In genomic region chr15:3232168-3232835, GRCm38 (mm10) we compare ENCODE assay signal across 9 mouse cellular contexts. TPM values are rescaled to one million over a fixed set of nuclear protein-coding genes. Genes with fewer than 3 reads are reported as not detected.
A peak's percentile ranks its signal among the peaks of the same experiment; 100 is the strongest.
DNase-seq lines count a peak whose midpoint lies in the region; ATAC-seq lines count a peak whose summit lies in the region.
"Had no signal": no experiment of that assay in that cellular context is flagged by ENCODE, and none has a peak within 500 bp of the region (broad histone marks: within the 10 kb centered on the region; RNA-seq: fewer than 3 reads in every experiment).

No protein-coding gene starts in this region.

- no peaks in the 10 kb centered on the region for H3K27me3 ChIP-seq in hindbrain, embryonic 15.5 days
- H3K27me3 ChIP-seq in liver, embryonic 16.5 days (ENCODE audit: control insufficient read depth, insufficient read depth, low read depth, low read length), result no peaks in the 10 kb centered on the region
- H3K27me3 ChIP-seq: stomach, embryonic 15.5 days had no signal

- peak; percentile 42; the same call in 1 of the 2 replicates for ATAC-seq in hindbrain, embryonic 15.5 days (ENCODE audit: low FRiP score, low read depth)
- ATAC-seq in liver, embryonic 16.5 days (ENCODE audit: low read depth), result 0 out of 2 replicates have a peak, but pooled peaks have one; percentile 10

- 14% methylated on average over 9 of the region's 9 CpGs for WGBS in hindbrain, embryonic 15.5 days
- WGBS in liver, embryonic 16.5 days (ENCODE audit: insufficient replicate concordance), result 42% methylated on average over 9 of the region's 9 CpGs

- H3K4me3 ChIP-seq in hindbrain, embryonic 15.5 days, result no peak overlapping the region
- no peak overlapping the region for H3K4me3 ChIP-seq in liver, embryonic 16.5 days (ENCODE audit: low read depth, low read length)
- H3K4me3 ChIP-seq: stomach, embryonic 15.5 days had no signal

- no peak overlapping the region for H3K4me2 ChIP-seq in hindbrain, embryonic 15.5 days
- no peak overlapping the region for H3K4me2 ChIP-seq in liver, embryonic 16.5 days (ENCODE audit: low read depth, low read length)
- H3K4me2 ChIP-seq: stomach, embryonic 15.5 days had no signal

- 0 out of 2 replicates have a peak, but pooled peaks cover 5% of the 10 kb centered on the region for H3K4me1 ChIP-seq in hindbrain, embryonic 15.5 days (replicated peaks)
- peaks cover 5% of the 10 kb centered on the region for H3K4me1 ChIP-seq in liver, embryonic 16.5 days (ENCODE audit: control insufficient read depth, low read depth, low read length)
- H3K4me1 ChIP-seq: stomach, embryonic 15.5 days had no signal

- no peaks in the 10 kb centered on the region for H3K36me3 ChIP-seq in hindbrain, embryonic 15.5 days
- H3K36me3 ChIP-seq in liver, embryonic 16.5 days (ENCODE audit: control insufficient read depth, insufficient read depth), result no peaks in the 10 kb centered on the region
- H3K36me3 ChIP-seq: stomach, embryonic 15.5 days had no signal

- no peaks in the 10 kb centered on the region for H3K9me3 ChIP-seq in hindbrain, embryonic 15.5 days
- no peaks in the 10 kb centered on the region for H3K9me3 ChIP-seq in liver, embryonic 16.5 days (replicated peaks; ENCODE audit: control insufficient read depth, low read length)
- H3K9me3 ChIP-seq: stomach, embryonic 15.5 days had no signal

- no peak overlapping the region for H3K9ac ChIP-seq in hindbrain, embryonic 15.5 days
- H3K9ac ChIP-seq in liver, embryonic 16.5 days (ENCODE audit: low read depth, low read length), result no peak overlapping the region
- H3K9ac ChIP-seq: stomach, embryonic 15.5 days had no signal

- intact Hi-C loops in gastrocnemius, postnatal 36 days (cut with DNase I), result no loop called here

- DNase-seq in gastrocnemius, postnatal 25 days, result peak; percentile 11
- no peak for DNase-seq in gastrocnemius, postnatal 36 days
- peak; percentile 24 for DNase-seq in brain, adult 2 months (ENCODE audit: low read depth, low spot score)
- peak; percentile 76 for DNase-seq in yolk sac, embryonic 10.5 days (ENCODE audit: low spot score)
- no peak for DNase-seq in gastrocnemius, adult 18-20 months (ENCODE audit: low spot score)
- DNase-seq in urinary bladder, postnatal 4 days (ENCODE audit: low spot score in 2 of 2), result no peak

- H3K27ac ChIP-seq in hindbrain, embryonic 15.5 days (replicated peaks), result 0 out of 2 replicates have a peak overlapping the region, but pooled peaks have one; percentile 25
- H3K27ac ChIP-seq in liver, embryonic 16.5 days (ENCODE audit: low read length), result peak overlapping the region; percentile 48; the same call in 1 of the 2 replicates
- H3K27ac ChIP-seq: stomach, embryonic 15.5 days had no signal

RNA-seq across cellular contexts. Expression of gene Selenop, which starts 36.0 kb away (rescaled TPM):
- total RNA-seq in gastrocnemius, postnatal 25 days (2021), result 100 to 1,000 TPM in 1 of 2 experiments, 10 to 100 TPM in 1; 96.8 to 141 TPM
- 100 to 1,000 TPM; 109 to 124 TPM for total RNA-seq in gastrocnemius, postnatal 36 days (2021)
- 130 and 142 TPM in 2 replicates for polyA plus RNA-seq in hindbrain, embryonic 15.5 days (2015; fragmentation: Nextera tagmentation; extraction: Ambion mirVana)
- polyA plus RNA-seq in liver, embryonic 16.5 days (2015; fragmentation: Nextera tagmentation; extraction: Ambion mirVana), result 1,030 and 1,155 TPM in 2 replicates
- total RNA-seq in gastrocnemius, adult 18-20 months (2021), result 100 to 1,000 TPM; 135 to 147 TPM

Comparison
In these comparisons a context has a peak if more than half of its experiments do, and no peak if none do; other contexts are left out.
1. DNase-seq: peak in gastrocnemius, postnatal 25 days (single experiment), brain, adult 2 months (single experiment) and yolk sac, embryonic 10.5 days (single experiment); none in gastrocnemius, postnatal 36 days (0 of 2), gastrocnemius, adult 18-20 months (single experiment) and urinary bladder, postnatal 4 days (0 of 2).